Mouse (Mus musculus) testis, adult 2 months (tissue): ENCODE data around the gene Inpp5f. TPM values are rescaled to one million over a fixed set of nuclear protein-coding genes. Genes with fewer than 3 reads are reported as not detected.
"Not testable (repeated sequence)": the region's sequence is repeated elsewhere in the genome, so short reads cannot be mapped to it uniquely, and the experiment has no call there.

Experiments
- H3K27ac ChIP-seq: fragments of 200-500 bp; 2 replicates; pipeline ENCODE4 v1.5.1; 2012; ENCODE audit warnings: low read depth, low read length; ENCODE audit not compliant: control insufficient read depth, insufficient read depth
- H3K27me3 ChIP-seq: fragments of 200-500 bp; 2 replicates; pipeline ENCODE4 v1.6.1; 2012; ENCODE audit warnings: mild to moderate bottlenecking, low read length, moderate library complexity; ENCODE audit not compliant: control insufficient read depth, insufficient read depth
- H3K36me3 ChIP-seq: fragments of 200-500 bp; 2 replicates; pipeline ENCODE4 v1.6.1; 2012; ENCODE audit warnings: mild to moderate bottlenecking, low read length; ENCODE audit not compliant: control insufficient read depth, insufficient read depth
- H3K4me1 ChIP-seq: fragments of 200-500 bp; 2 replicates; pipeline ENCODE4 v1.6.1; 2012; ENCODE audit warnings: low read length; ENCODE audit not compliant: control insufficient read depth, insufficient read depth
- H3K4me3 ChIP-seq: fragments of 200-500 bp; 2 replicates; pipeline ENCODE4 v1.5.1; 2012; ENCODE audit warnings: low read depth, mild to moderate bottlenecking, low read length, moderate library complexity, mixed read lengths; ENCODE audit not compliant: control insufficient read depth
- CTCF ChIP-seq: fragments of 200-500 bp; IDR thresholded peaks from 2 replicates; pipeline ENCODE4 v1.5.1; 2012; ENCODE audit warnings: low read depth, mild to moderate bottlenecking, inconsistent platforms, low read length, moderate library complexity; ENCODE audit not compliant: control insufficient read depth, insufficient read depth, insufficient replicate concordance
- POLR2A ChIP-seq: fragments of 200-500 bp; IDR thresholded peaks from 2 replicates; pipeline ENCODE4 v1.6.1; 2012; ENCODE audit warnings: low read depth, mild to moderate bottlenecking, inconsistent platforms, low read length, moderate library complexity; ENCODE audit not compliant: control insufficient read depth
- polyA plus RNA-seq: library from polyadenylated mRNA; depleted of rRNA; stranded (reverse); fragments of >200 nt; gene quantifications from 2 replicates; pipeline ENCODE4 v1.2.3, GENCODE M21; 2012; rRNA removed

The Inpp5f gene
- polyA plus RNA-seq = 1.4 and 1.5 TPM in 2 replicates

- H3K27ac ChIP-seq = peak within 1 kb of the TSS; percentile 50; the same call in 1 of the 2 replicates
Observed at GRCm38 (mm10) chr7:128610897-128611798, at the start of gene Inpp5f. Gene Inpp5f, plus strand, starts transcription at chr7:128611328.

DNA sequence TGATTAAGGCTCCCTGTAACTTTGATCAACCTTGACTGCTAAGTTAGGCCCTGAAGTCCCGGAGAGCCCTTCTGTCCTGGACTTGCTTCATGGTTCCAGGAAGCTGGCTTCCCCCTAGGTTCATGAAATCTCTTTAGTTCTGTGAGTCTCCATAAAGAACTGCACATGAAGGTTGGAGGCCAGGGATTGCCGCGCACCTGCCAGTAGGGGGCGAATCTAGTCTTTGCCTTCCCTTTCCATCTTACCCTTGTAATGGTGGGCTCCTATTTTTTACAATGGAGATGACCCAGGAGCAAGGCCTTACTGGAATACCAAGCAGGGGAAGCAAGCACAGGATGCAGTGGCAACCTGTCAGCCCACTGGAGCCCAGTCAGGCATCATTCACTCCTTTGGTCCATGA is 47.8 kb upstream of the Inpp5f start:
- H3K27ac ChIP-seq = no peak overlapping the region
- H3K4me1 ChIP-seq = no peaks in the 10 kb centered on the region
- H3K36me3 ChIP-seq = no peaks in the 10 kb centered on the region
- TF ChIP-seq POLR2A (no peak), CTCF (no peak)
- H3K4me3 ChIP-seq = no peak overlapping the region
- no peaks in the 10 kb centered on the region for H3K27me3 ChIP-seq

More at GRCm38 (mm10) chr7:128610897-128611798, at the start of gene Inpp5f:
- no peaks in the 10 kb centered on the region for H3K27me3 ChIP-seq
- TF ChIP-seq CTCF = no peak
- peak; percentile 38; the same call in 1 of the 2 replicates for TF ChIP-seq POLR2A
- no peaks in the 10 kb centered on the region for H3K36me3 ChIP-seq
- H3K4me1 ChIP-seq = peaks cover 6% of the 10 kb centered on the region
- H3K4me3 ChIP-seq = peak within 1 kb of the TSS; percentile 87

DNA sequence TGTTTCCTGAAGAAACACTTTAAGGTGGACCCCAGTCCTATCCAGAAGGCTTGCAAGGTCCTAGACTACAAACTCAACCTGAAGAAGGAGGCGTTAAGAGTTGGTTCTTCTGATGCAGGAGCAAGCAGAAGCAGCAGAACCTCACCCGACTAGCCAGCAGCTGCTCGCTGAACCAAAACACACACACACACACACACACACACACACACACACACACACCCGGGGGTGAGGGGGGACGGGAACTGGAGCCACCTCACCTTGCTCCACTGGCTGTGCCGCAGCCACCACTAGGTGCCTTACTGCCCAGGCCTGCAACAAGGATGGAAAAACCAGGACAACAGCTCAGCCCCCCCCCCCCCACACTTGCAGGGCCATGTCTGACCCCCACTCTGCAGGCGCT is 44.8 kb upstream of the Inpp5f start:
- TF ChIP-seq POLR2A (no peak), CTCF (no peak)
- no peaks in the 10 kb centered on the region for H3K36me3 ChIP-seq
- no peak overlapping the region for H3K4me3 ChIP-seq
- no peaks in the 10 kb centered on the region for H3K27me3 ChIP-seq
- no peaks in the 10 kb centered on the region for H3K4me1 ChIP-seq
- no peak overlapping the region for H3K27ac ChIP-seq

- no peak for TF ChIP-seq CTCF
- no peak for TF ChIP-seq POLR2A
- no peaks in the 10 kb centered on the region for H3K36me3 ChIP-seq
- H3K27ac ChIP-seq = no peak overlapping the region
- H3K4me1 ChIP-seq = no peaks in the 10 kb centered on the region
- no peaks in the 10 kb centered on the region for H3K27me3 ChIP-seq
- H3K4me3 ChIP-seq = no peak overlapping the region
Observed at GRCm38 (mm10) chr7:128567561-128568244, 43.4 kb upstream of the Inpp5f start.

DNA sequence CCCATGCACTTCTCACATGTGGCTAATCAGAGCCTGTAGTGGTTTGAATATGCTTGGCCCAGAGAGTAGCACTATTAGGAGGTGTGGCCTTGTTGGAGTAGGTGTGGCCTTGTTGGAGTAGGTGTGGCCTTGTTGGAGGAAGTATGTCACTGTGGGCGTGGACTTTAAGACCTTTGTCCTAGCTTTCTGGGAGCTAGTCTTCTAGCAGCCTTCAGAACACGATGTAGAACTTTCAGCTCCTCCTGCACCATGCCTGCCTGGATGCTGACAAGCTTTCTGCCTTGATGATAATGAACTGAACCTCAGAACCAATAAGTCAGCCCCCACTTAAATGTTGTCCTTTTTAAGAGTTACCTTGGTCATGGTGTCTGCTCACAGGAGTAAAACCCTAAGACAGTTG is 41.7 kb upstream of the Inpp5f start:
- H3K4me3 ChIP-seq, H3K4me1 ChIP-seq: not testable (repeated sequence)

GRCm38 (mm10) chr7:128569987-128570656 is 41.0 kb upstream of the Inpp5f start:
- Histone ChIP-seq H3K27ac (no peak overlapping the region), H3K4me3 (no peak overlapping the region), H3K4me1 (no peaks in the 10 kb centered on the region), H3K27me3 (no peaks in the 10 kb centered on the region), H3K36me3 (no peaks in the 10 kb centered on the region)
- TF ChIP-seq POLR2A (no peak), CTCF (no peak)

More for the DNA sequence above, 41.7 kb upstream of the Inpp5f start:
- H3K27me3 ChIP-seq, H3K36me3 ChIP-seq, H3K27ac ChIP-seq: not testable (repeated sequence)

GRCm38 (mm10) chr7:128570657-128571056 is 40.5 kb upstream of the Inpp5f start:
- H3K4me3 ChIP-seq = not testable (repeated sequence)

GRCm38 (mm10) chr7:128572030-128572429 is 39.1 kb upstream of the Inpp5f start:
- H3K27me3 ChIP-seq = no peaks in the 10 kb centered on the region
- H3K4me1 ChIP-seq = no peaks in the 10 kb centered on the region
- no peak overlapping the region for H3K27ac ChIP-seq
- TF ChIP-seq CTCF (no peak), POLR2A (no peak)
- H3K36me3 ChIP-seq = no peaks in the 10 kb centered on the region
- H3K4me3 ChIP-seq = no peak overlapping the region

More at GRCm38 (mm10) chr7:128570657-128571056, 40.5 kb upstream of the Inpp5f start:
- H3K36me3 ChIP-seq, H3K27ac ChIP-seq, H3K4me1 ChIP-seq, H3K27me3 ChIP-seq: not testable (repeated sequence)
